Mouse (Mus musculus): ENCODE data around the gene Tnfaip2. TPM values are rescaled to one million over a fixed set of nuclear protein-coding genes. Genes with fewer than 3 reads are reported as not detected.

Gene Tnfaip2
- polyA plus RNA-seq, 1 experiment from 2014 or later, result 0.63 TPM

DNA sequence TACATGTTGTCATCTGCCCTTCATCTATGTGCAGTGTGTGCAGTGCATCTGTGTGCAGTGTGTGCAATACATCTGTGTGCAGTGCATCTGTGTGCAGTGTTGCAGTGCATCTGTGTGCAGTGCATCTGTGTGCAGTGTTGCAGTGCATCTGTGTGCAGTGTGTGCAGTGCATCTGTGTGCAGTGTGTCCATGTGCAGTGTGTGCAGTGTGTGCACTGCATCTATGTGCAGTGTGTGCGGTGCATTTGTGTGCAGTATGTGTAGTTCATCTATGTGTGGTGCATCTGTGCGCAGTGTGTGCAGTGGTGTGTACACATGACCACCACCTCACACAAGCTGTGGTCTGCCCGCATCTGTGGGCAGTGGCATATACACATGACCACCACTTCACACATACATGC, 24.1 kb downstream of the Tnfaip2 start:
- ATAC-seq, result no peak
- no peaks in the 10 kb centered on the region for H3K36me3 ChIP-seq (ENCODE audit: control insufficient read depth, insufficient read depth)
- no peak overlapping the region for H3K9ac ChIP-seq (replicated peaks; ENCODE audit: low read depth, low read length)
- no peak overlapping the region for H3K4me2 ChIP-seq (ENCODE audit: low read length)
- H3K27ac ChIP-seq (ENCODE audit: low read length), result no peak overlapping the region
- H3K4me1 ChIP-seq (replicated peaks; ENCODE audit: control insufficient read depth, insufficient read depth, low read length), result peaks cover 3% of the 10 kb centered on the region; the same call in 1 of the 2 replicates
- no peaks in the 10 kb centered on the region for H3K9me3 ChIP-seq (ENCODE audit: control insufficient read depth, low read length)
- no peak overlapping the region for H3K4me3 ChIP-seq (replicated peaks; ENCODE audit: low read length)
- no peaks in the 10 kb centered on the region for H3K27me3 ChIP-seq (replicated peaks; ENCODE audit: control insufficient read depth, insufficient read depth, low read length)
- WGBS, result 99% methylated on average over 3 of the region's 3 CpGs

DNA sequence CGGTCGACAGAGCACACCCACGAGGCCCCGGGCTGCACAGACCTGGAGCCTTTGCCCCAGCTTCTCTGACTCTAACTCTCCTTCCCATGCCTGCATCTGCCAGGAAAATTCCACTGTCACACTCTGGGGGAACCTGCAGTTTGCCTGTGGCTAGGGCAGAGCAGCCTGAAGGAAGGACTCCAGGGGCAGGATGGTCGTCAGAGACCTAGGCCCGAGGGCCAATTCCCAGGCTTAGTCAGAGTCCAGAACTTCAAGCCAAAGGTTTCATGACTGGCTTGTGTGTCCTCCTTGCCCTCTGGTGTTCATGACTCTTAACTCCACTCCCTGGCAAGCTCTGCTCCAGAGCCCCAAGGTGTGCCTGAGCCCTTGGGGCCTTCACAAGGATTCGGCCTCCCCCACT, 25.9 kb downstream of the Tnfaip2 start:
- ATAC-seq, result no peak
- Histone ChIP-seq H3K4me1 (replicated peaks; ENCODE audit: control insufficient read depth, insufficient read depth, low read length) (peaks cover 7% of the 10 kb centered on the region), H3K9ac (replicated peaks; ENCODE audit: low read depth, low read length) (no peak overlapping the region), H3K4me2 (ENCODE audit: low read length) (no peak overlapping the region), H3K36me3 (ENCODE audit: control insufficient read depth, insufficient read depth) (no peaks in the 10 kb centered on the region), H3K4me3 (replicated peaks; ENCODE audit: low read length) (no peak overlapping the region), H3K9me3 (ENCODE audit: control insufficient read depth, low read length) (no peaks in the 10 kb centered on the region), H3K27ac (ENCODE audit: low read length) (no peak overlapping the region), H3K27me3 (replicated peaks; ENCODE audit: control insufficient read depth, insufficient read depth, low read length) (no peaks in the 10 kb centered on the region)
- 56% methylated on average over 7 of the region's 7 CpGs for WGBS

DNA sequence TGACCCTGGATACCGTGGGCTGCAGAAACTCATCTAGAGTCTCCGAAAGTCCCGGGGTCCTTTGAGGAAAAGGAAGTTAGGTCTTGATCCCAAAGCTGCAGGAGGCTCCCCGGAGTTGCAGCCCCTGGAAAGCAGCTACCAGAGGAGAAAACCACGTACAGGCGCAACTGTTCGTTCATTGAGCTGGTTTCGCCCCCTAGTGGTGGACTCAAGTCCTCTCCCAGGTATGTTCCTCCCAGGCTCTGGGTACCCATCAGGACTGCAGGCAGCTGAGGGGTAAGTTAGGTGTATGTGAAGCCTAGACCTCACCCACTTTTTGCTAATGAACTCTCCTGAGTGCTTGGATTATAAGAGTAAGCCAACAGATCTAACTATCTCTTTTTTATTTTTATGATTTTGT, 27.2 kb downstream of the Tnfaip2 start:
- ATAC-seq, result peak; percentile 63
- 13% methylated on average over 8 of the region's 8 CpGs for WGBS
- H3K27me3 ChIP-seq (replicated peaks; ENCODE audit: control insufficient read depth, insufficient read depth, low read length), result no peaks in the 10 kb centered on the region
- H3K4me2 ChIP-seq (ENCODE audit: low read length), result no peak overlapping the region
- no peaks in the 10 kb centered on the region for H3K36me3 ChIP-seq (ENCODE audit: control insufficient read depth, insufficient read depth)
- H3K27ac ChIP-seq (ENCODE audit: low read length), result no peak overlapping the region
- no peak overlapping the region for H3K9ac ChIP-seq (replicated peaks; ENCODE audit: low read depth, low read length)
- peaks cover 7% of the 10 kb centered on the region for H3K4me1 ChIP-seq (replicated peaks; ENCODE audit: control insufficient read depth, insufficient read depth, low read length)
- no peaks in the 10 kb centered on the region for H3K9me3 ChIP-seq (ENCODE audit: control insufficient read depth, low read length)
- H3K4me3 ChIP-seq (replicated peaks; ENCODE audit: low read length), result no peak overlapping the region

- no peak for ATAC-seq
- no peaks in the 10 kb centered on the region for H3K36me3 ChIP-seq (ENCODE audit: control insufficient read depth, insufficient read depth)
- H3K4me3 ChIP-seq (replicated peaks; ENCODE audit: low read length), result no peak overlapping the region
- H3K27ac ChIP-seq (ENCODE audit: low read length), result no peak overlapping the region
- H3K27me3 ChIP-seq (replicated peaks; ENCODE audit: control insufficient read depth, insufficient read depth, low read length), result no peaks in the 10 kb centered on the region
- H3K4me1 ChIP-seq (replicated peaks; ENCODE audit: control insufficient read depth, insufficient read depth, low read length), result peaks cover 15% of the 10 kb centered on the region
- no peak overlapping the region for H3K9ac ChIP-seq (replicated peaks; ENCODE audit: low read depth, low read length)
- 73% methylated on average over 1 of the region's 1 CpGs for WGBS
- no peaks in the 10 kb centered on the region for H3K9me3 ChIP-seq (ENCODE audit: control insufficient read depth, low read length)
- H3K4me2 ChIP-seq (ENCODE audit: low read length), result no peak overlapping the region
Measured at GRCm38 (mm10) chr12:111471119-111471518, 28.9 kb downstream of the Tnfaip2 start.

GRCm38 (mm10) chr12:111471721-111472120, 29.5 kb downstream of the Tnfaip2 start:
- no peaks in the 10 kb centered on the region for H3K9me3 ChIP-seq (ENCODE audit: control insufficient read depth, low read length)
- 86% methylated on average over 3 of the region's 3 CpGs for WGBS
- no peak overlapping the region for H3K27ac ChIP-seq (ENCODE audit: low read length)
- peaks cover 15% of the 10 kb centered on the region for H3K4me1 ChIP-seq (replicated peaks; ENCODE audit: control insufficient read depth, insufficient read depth, low read length)
- no peak overlapping the region for H3K4me2 ChIP-seq (ENCODE audit: low read length)
- no peak overlapping the region for H3K9ac ChIP-seq (replicated peaks; ENCODE audit: low read depth, low read length)
- no peaks in the 10 kb centered on the region for H3K27me3 ChIP-seq (replicated peaks; ENCODE audit: control insufficient read depth, insufficient read depth, low read length)
- H3K4me3 ChIP-seq (replicated peaks; ENCODE audit: low read length), result no peak overlapping the region
- no peak for ATAC-seq
- H3K36me3 ChIP-seq (ENCODE audit: control insufficient read depth, insufficient read depth), result no peaks in the 10 kb centered on the region

- H3K4me3 ChIP-seq (replicated peaks; ENCODE audit: low read length), result no peak overlapping the region
- H3K27ac ChIP-seq (ENCODE audit: low read length), result no peak overlapping the region
- no peak for ATAC-seq
- H3K36me3 ChIP-seq (ENCODE audit: control insufficient read depth, insufficient read depth), result no peaks in the 10 kb centered on the region
- H3K9ac ChIP-seq (replicated peaks; ENCODE audit: low read depth, low read length), result no peak overlapping the region
- no peaks in the 10 kb centered on the region for H3K9me3 ChIP-seq (ENCODE audit: control insufficient read depth, low read length)
- H3K27me3 ChIP-seq (replicated peaks; ENCODE audit: control insufficient read depth, insufficient read depth, low read length), result no peaks in the 10 kb centered on the region
- H3K4me2 ChIP-seq (ENCODE audit: low read length), result no peak overlapping the region
- peaks cover 15% of the 10 kb centered on the region for H3K4me1 ChIP-seq (replicated peaks; ENCODE audit: control insufficient read depth, insufficient read depth, low read length)
- 30% methylated on average over 5 of the region's 5 CpGs for WGBS
Measured at GRCm38 (mm10) chr12:111472886-111473285, 30.6 kb downstream of the Tnfaip2 start.

GRCm38 (mm10) chr12:111474384-111474783, 32.1 kb downstream of the Tnfaip2 start:
- H3K4me3 ChIP-seq (replicated peaks; ENCODE audit: low read length), result no peak overlapping the region
- ATAC-seq, result no peak
- no peaks in the 10 kb centered on the region for H3K9me3 ChIP-seq (ENCODE audit: control insufficient read depth, low read length)
- H3K4me2 ChIP-seq (ENCODE audit: low read length), result no peak overlapping the region
- 95% methylated on average over 3 of the region's 3 CpGs for WGBS
- H3K36me3 ChIP-seq (ENCODE audit: control insufficient read depth, insufficient read depth), result no peaks in the 10 kb centered on the region
- no peak overlapping the region for H3K9ac ChIP-seq (replicated peaks; ENCODE audit: low read depth, low read length)
- peaks cover 13% of the 10 kb centered on the region for H3K4me1 ChIP-seq (replicated peaks; ENCODE audit: control insufficient read depth, insufficient read depth, low read length)
- no peaks in the 10 kb centered on the region for H3K27me3 ChIP-seq (replicated peaks; ENCODE audit: control insufficient read depth, insufficient read depth, low read length)
- H3K27ac ChIP-seq (ENCODE audit: low read length), result no peak overlapping the region

GRCm38 (mm10) chr12:111474893-111475643, 32.8 kb downstream of the Tnfaip2 start:
- Histone ChIP-seq H3K4me3 (replicated peaks; ENCODE audit: low read length) (no peak overlapping the region), H3K9ac (replicated peaks; ENCODE audit: low read depth, low read length) (no peak overlapping the region), H3K27ac (ENCODE audit: low read length) (no peak overlapping the region), H3K9me3 (ENCODE audit: control insufficient read depth, low read length) (no peaks in the 10 kb centered on the region), H3K4me1 (replicated peaks; ENCODE audit: control insufficient read depth, insufficient read depth, low read length) (peaks cover 12% of the 10 kb centered on the region), H3K4me2 (ENCODE audit: low read length) (no peak overlapping the region), H3K36me3 (ENCODE audit: control insufficient read depth, insufficient read depth) (no peaks in the 10 kb centered on the region), H3K27me3 (replicated peaks; ENCODE audit: control insufficient read depth, insufficient read depth, low read length) (no peaks in the 10 kb centered on the region)
- no peak; the same call in 1 of the 2 replicates for ATAC-seq
- WGBS, result 54% methylated on average over 8 of the region's 8 CpGs

GRCm38 (mm10) chr12:111478924-111479323, 36.7 kb downstream of the Tnfaip2 start:
- Histone ChIP-seq H3K9me3 (ENCODE audit: control insufficient read depth, low read length) (no peaks in the 10 kb centered on the region), H3K36me3 (ENCODE audit: control insufficient read depth, insufficient read depth) (no peaks in the 10 kb centered on the region), H3K9ac (replicated peaks; ENCODE audit: low read depth, low read length) (no peak overlapping the region), H3K27me3 (replicated peaks; ENCODE audit: control insufficient read depth, insufficient read depth, low read length) (peaks cover 12% of the 10 kb centered on the region), H3K4me3 (replicated peaks; ENCODE audit: low read length) (no peak overlapping the region), H3K4me2 (ENCODE audit: low read length) (no peak overlapping the region), H3K4me1 (replicated peaks; ENCODE audit: control insufficient read depth, insufficient read depth, low read length) (peaks cover 8% of the 10 kb centered on the region), H3K27ac (ENCODE audit: low read length) (no peak overlapping the region)
- no peak for ATAC-seq
- WGBS, result 54% methylated on average over 5 of the region's 5 CpGs

DNA sequence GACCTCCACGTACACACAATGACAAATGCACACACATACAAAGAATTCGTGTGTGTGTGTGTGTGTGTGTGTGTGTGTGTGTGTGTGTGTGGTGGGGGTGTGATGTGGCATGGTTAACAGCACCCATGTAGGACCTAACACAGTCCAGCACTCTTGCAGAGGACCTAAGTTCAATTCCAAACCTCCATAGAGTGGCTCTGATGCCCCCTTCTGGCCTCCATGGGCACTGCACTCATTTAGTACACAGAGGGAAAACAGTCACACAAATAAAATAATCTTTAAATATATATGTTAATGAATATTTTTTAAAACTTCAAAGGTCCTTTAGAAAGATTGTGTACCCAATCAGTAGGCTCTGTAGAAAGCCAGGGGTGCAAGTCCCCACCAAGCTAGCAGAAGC, 37.6 kb downstream of the Tnfaip2 start:
- H3K9me3 ChIP-seq (ENCODE audit: control insufficient read depth, low read length), result no peaks in the 10 kb centered on the region
- H3K27ac ChIP-seq (ENCODE audit: low read length), result no peak overlapping the region
- no peak overlapping the region for H3K4me2 ChIP-seq (ENCODE audit: low read length)
- no peak overlapping the region for H3K9ac ChIP-seq (replicated peaks; ENCODE audit: low read depth, low read length)
- H3K4me3 ChIP-seq (replicated peaks; ENCODE audit: low read length), result no peak overlapping the region
- H3K4me1 ChIP-seq (replicated peaks; ENCODE audit: control insufficient read depth, insufficient read depth, low read length), result peaks cover 6% of the 10 kb centered on the region
- 67% methylated on average over 2 of the region's 2 CpGs for WGBS
- no peaks in the 10 kb centered on the region for H3K36me3 ChIP-seq (ENCODE audit: control insufficient read depth, insufficient read depth)
- ATAC-seq, result no peak
- peaks cover 22% of the 10 kb centered on the region for H3K27me3 ChIP-seq (replicated peaks; ENCODE audit: control insufficient read depth, insufficient read depth, low read length)
